Comparison of ENCODE assay signal across 10 mouse cellular contexts in genomic region chr15:92621731-92622234, GRCm38 (mm10).
DNase-seq lines count a peak whose midpoint lies in the region; ATAC-seq lines count a peak whose summit lies in the region.
"Had no signal": no experiment of that assay in that cellular context is flagged by ENCODE, and none has a peak within 500 bp of the region (broad histone marks: within the 10 kb centered on the region; RNA-seq: fewer than 3 reads in every experiment).

No protein-coding gene starts in this region.

- WGBS in midbrain, embryonic 11.5 days, result 91% methylated on average over 9 of the region's 9 CpGs
- 87% methylated on average over 9 of the region's 9 CpGs for WGBS in midbrain, embryonic 13.5 days
- 41% methylated on average over 9 of the region's 9 CpGs for WGBS in forebrain, embryonic 15.5 days

- no peaks in the 10 kb centered on the region for H3K27me3 ChIP-seq in midbrain, embryonic 11.5 days (ENCODE audit: control insufficient read depth, insufficient read depth, low read length)
- H3K27me3 ChIP-seq in midbrain, embryonic 13.5 days, result no peaks in the 10 kb centered on the region
- H3K27me3 ChIP-seq in forebrain, embryonic 15.5 days, result no peaks in the 10 kb centered on the region

- intact Hi-C loops in heart, postnatal 36 days (cut with DNase I), result no loop called here

- H3K27ac ChIP-seq in midbrain, embryonic 11.5 days (ENCODE audit: low read depth, low read length), result no peak overlapping the region
- no peak overlapping the region for H3K27ac ChIP-seq in midbrain, embryonic 13.5 days
- peak overlapping the region; percentile 83 for H3K27ac ChIP-seq in forebrain, embryonic 15.5 days (replicated peaks)

- ATAC-seq in midbrain, embryonic 11.5 days (ENCODE audit: low FRiP score), result no peak
- ATAC-seq in midbrain, embryonic 13.5 days, result no peak
- ATAC-seq in forebrain, embryonic 15.5 days (replicated peaks), result peak; percentile 80
- no peak for ATAC-seq in megakaryocyte-erythroid progenitor cell, adult 5-6 weeks (replicated peaks; ENCODE audit: low FRiP score, low TSS enrichment, poor library complexity, severe bottlenecking)

- H3K36me3 ChIP-seq in midbrain, embryonic 11.5 days (ENCODE audit: control insufficient read depth, insufficient read depth, low read length), result no peaks in the 10 kb centered on the region
- H3K36me3 ChIP-seq in midbrain, embryonic 13.5 days, result no peaks in the 10 kb centered on the region
- H3K36me3 ChIP-seq in forebrain, embryonic 15.5 days, result no peaks in the 10 kb centered on the region

- no peak overlapping the region for H3K4me3 ChIP-seq in midbrain, embryonic 11.5 days (ENCODE audit: low read depth, low read length)
- H3K4me3 ChIP-seq in midbrain, embryonic 13.5 days (replicated peaks), result no peak overlapping the region
- H3K4me3 ChIP-seq in forebrain, embryonic 15.5 days, result no peak overlapping the region
- H3K4me3 ChIP-seq: myocyte had no signal

- DNase-seq in midbrain, embryonic 11.5 days (ENCODE audit: low spot score, missing footprints), result peak; percentile 71
- DNase-seq in left cerebral cortex, adult 11 months (ENCODE audit: low spot score), result peak; percentile 33
- peak; percentile 27 to 58 for DNase-seq in right cerebral cortex, postnatal 36 days (ENCODE audit: low spot score in 2 of 2)
- no peak for DNase-seq in spleen, postnatal 36 days (ENCODE audit: low spot score in 2 of 2)
- DNase-seq in heart, postnatal 36 days, result no peak
- DNase-seq: kidney, postnatal 25 days had no signal

- no peak overlapping the region for H3K4me2 ChIP-seq in midbrain, embryonic 11.5 days
- H3K4me2 ChIP-seq in midbrain, embryonic 13.5 days (replicated peaks), result no peak overlapping the region
- no peak overlapping the region for H3K4me2 ChIP-seq in forebrain, embryonic 15.5 days (replicated peaks)

- H3K9ac ChIP-seq in midbrain, embryonic 11.5 days (ENCODE audit: low read length), result no peak overlapping the region
- no peak overlapping the region for H3K9ac ChIP-seq in midbrain, embryonic 13.5 days (replicated peaks)
- H3K9ac ChIP-seq in forebrain, embryonic 15.5 days (replicated peaks), result no peak overlapping the region

- no peaks in the 10 kb centered on the region for H3K9me3 ChIP-seq in midbrain, embryonic 11.5 days (ENCODE audit: control insufficient read depth, low read length)
- H3K9me3 ChIP-seq in midbrain, embryonic 13.5 days, result no peaks in the 10 kb centered on the region
- no peaks in the 10 kb centered on the region for H3K9me3 ChIP-seq in forebrain, embryonic 15.5 days

- no peaks in the 10 kb centered on the region for H3K4me1 ChIP-seq in midbrain, embryonic 11.5 days (ENCODE audit: control insufficient read depth, insufficient read depth, low read length)
- H3K4me1 ChIP-seq in midbrain, embryonic 13.5 days (replicated peaks), result 0 out of 2 replicates have a peak, but pooled peaks cover 6% of the 10 kb centered on the region
- peaks cover 18% of the 10 kb centered on the region for H3K4me1 ChIP-seq in forebrain, embryonic 15.5 days

Comparison
In these comparisons a context has a peak if more than half of its experiments do, and no peak if none do; other contexts are left out.
1. DNase-seq: peak in midbrain, embryonic 11.5 days (single experiment), left cerebral cortex, adult 11 months (single experiment) and right cerebral cortex, postnatal 36 days (2 of 2); none in spleen, postnatal 36 days (0 of 2) and heart, postnatal 36 days (0 of 2).